Mouse (Mus musculus) testis, adult 2 months (tissue): ENCODE measurements around the gene Phykpl. TPM values are rescaled to one million over a fixed set of nuclear protein-coding genes. Genes with fewer than 3 reads are reported as not detected.
A peak's percentile ranks its signal among the peaks of the same experiment; 100 is the strongest.

Experiments used
- H3K27ac ChIP-seq: fragments of 200-500 bp; 2 replicates; pipeline ENCODE4 v1.5.1; 2012; ENCODE audit warnings: low read depth, low read length; ENCODE audit not compliant: control insufficient read depth, insufficient read depth
- H3K27me3 ChIP-seq: fragments of 200-500 bp; 2 replicates; pipeline ENCODE4 v1.6.1; 2012; ENCODE audit warnings: mild to moderate bottlenecking, low read length, moderate library complexity; ENCODE audit not compliant: control insufficient read depth, insufficient read depth
- H3K36me3 ChIP-seq: fragments of 200-500 bp; 2 replicates; pipeline ENCODE4 v1.6.1; 2012; ENCODE audit warnings: mild to moderate bottlenecking, low read length; ENCODE audit not compliant: control insufficient read depth, insufficient read depth
- H3K4me1 ChIP-seq: fragments of 200-500 bp; 2 replicates; pipeline ENCODE4 v1.6.1; 2012; ENCODE audit warnings: low read length; ENCODE audit not compliant: control insufficient read depth, insufficient read depth
- H3K4me3 ChIP-seq: fragments of 200-500 bp; 2 replicates; pipeline ENCODE4 v1.5.1; 2012; ENCODE audit warnings: low read depth, mild to moderate bottlenecking, low read length, moderate library complexity, mixed read lengths; ENCODE audit not compliant: control insufficient read depth
- CTCF ChIP-seq: fragments of 200-500 bp; IDR thresholded peaks from 2 replicates; pipeline ENCODE4 v1.5.1; 2012; ENCODE audit warnings: low read depth, mild to moderate bottlenecking, inconsistent platforms, low read length, moderate library complexity; ENCODE audit not compliant: control insufficient read depth, insufficient read depth, insufficient replicate concordance
- POLR2A ChIP-seq: fragments of 200-500 bp; IDR thresholded peaks from 2 replicates; pipeline ENCODE4 v1.6.1; 2012; ENCODE audit warnings: low read depth, mild to moderate bottlenecking, inconsistent platforms, low read length, moderate library complexity; ENCODE audit not compliant: control insufficient read depth
- polyA plus RNA-seq: library from polyadenylated mRNA; depleted of rRNA; stranded (reverse); fragments of >200 nt; gene quantifications from 2 replicates; pipeline ENCODE4 v1.2.3, GENCODE M21; 2012

Phykpl gene
- polyA plus RNA-seq, 1 experiment: 7.3 TPM

DNA sequence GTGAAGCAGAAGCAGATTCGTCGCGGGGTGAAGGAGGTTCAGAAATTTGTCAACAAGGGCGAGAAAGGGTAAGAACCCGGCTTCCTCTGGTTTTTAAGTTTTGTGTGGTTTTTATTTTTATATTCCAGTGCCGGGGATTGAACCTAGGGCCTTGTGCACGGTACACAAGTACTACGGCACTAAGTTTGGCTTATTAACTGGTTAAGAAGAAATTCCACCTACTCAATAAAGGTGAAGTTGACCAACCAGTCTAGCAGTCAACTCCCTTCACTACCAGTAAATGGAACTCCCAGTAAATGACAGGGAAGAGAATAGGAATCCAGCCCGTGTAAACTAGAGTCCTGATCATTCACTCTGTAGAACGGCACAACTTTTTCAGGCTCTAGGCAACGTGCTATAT is 35.5 kb downstream of the Phykpl start:
- TF ChIP-seq CTCF (no peak), POLR2A (no peak)
- Histone ChIP-seq H3K27ac (peak overlapping the region; percentile 83), H3K36me3 (no peaks in the 10 kb centered on the region; the same call in 1 of the 2 replicates), H3K27me3 (no peaks in the 10 kb centered on the region), H3K4me3 (peak overlapping the region; percentile 97), H3K4me1 (peaks cover 7% of the 10 kb centered on the region)

GRCm38 (mm10) chr11:51621776-51622175 is 37.2 kb downstream of the Phykpl start:
- Histone ChIP-seq H3K36me3 (no peaks in the 10 kb centered on the region; the same call in 1 of the 2 replicates), H3K4me3 (no peak overlapping the region), H3K4me1 (peaks cover 3% of the 10 kb centered on the region), H3K27ac (no peak overlapping the region), H3K27me3 (no peaks in the 10 kb centered on the region)
- TF ChIP-seq CTCF (no peak), POLR2A (no peak)

DNA sequence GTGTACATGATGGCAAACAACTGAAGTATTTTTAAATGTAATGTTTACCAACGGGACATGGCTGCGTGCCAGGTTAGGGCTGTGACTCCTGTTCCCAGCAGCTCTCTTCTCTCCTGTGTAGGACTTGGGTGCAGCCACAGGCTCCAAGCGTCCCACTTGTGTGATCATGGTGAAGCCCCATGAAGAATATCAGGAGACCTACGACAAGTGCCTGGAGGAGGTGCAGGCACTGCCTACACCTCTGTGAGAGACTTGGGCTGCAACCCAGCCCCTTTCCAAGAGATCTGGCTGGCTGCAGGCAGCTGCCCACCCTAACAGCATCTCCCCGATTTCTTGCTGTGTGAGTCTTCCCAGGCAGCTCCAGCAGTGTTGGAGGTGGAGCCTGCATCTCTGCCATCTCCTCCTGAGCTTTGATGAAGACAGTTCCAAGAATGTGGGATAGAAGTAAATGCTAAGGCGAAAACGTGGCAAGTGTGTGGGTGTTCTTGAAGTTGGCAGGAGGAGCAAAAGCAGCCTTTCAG is 38.5 kb downstream of the Phykpl start:
- Histone ChIP-seq H3K27me3 (no peaks in the 10 kb centered on the region), H3K4me3 (no peak overlapping the region), H3K27ac (no peak overlapping the region), H3K36me3 (no peaks in the 10 kb centered on the region; the same call in 1 of the 2 replicates), H3K4me1 (peaks cover 3% of the 10 kb centered on the region)
- TF ChIP-seq CTCF (no peak), POLR2A (no peak)

GRCm38 (mm10) chr11:51625187-51625820 is 40.7 kb downstream of the Phykpl start:
- Histone ChIP-seq H3K4me3 (no peak overlapping the region), H3K36me3 (no peaks in the 10 kb centered on the region; the same call in 1 of the 2 replicates), H3K4me1 (no peaks in the 10 kb centered on the region), H3K27me3 (no peaks in the 10 kb centered on the region), H3K27ac (no peak overlapping the region)
- no peak for TF ChIP-seq POLR2A
- TF ChIP-seq CTCF: no peak

DNA sequence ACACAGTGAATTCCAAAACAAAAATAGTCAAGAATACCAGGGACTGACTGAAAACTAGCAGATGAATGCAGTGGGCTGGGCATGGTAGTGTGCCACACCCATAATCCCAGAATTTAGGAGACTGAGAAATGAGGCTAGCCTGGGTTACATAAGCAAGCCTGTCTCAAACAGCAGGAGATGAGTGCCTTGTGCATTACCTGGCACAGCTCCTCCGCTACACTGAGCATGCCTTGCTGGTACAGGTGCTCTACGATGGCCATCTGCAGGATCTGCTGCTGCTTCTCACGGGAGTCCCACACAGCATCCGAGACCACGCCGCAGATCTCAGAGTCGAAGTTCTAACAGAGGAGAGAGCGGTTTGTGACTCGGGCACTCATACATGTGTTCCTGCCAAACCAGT is 42.9 kb downstream of the Phykpl start:
- no peaks in the 10 kb centered on the region for H3K27me3 ChIP-seq
- no peak overlapping the region for H3K4me3 ChIP-seq
- TF ChIP-seq POLR2A (no peak), CTCF (no peak)
- H3K27ac ChIP-seq: no peak overlapping the region
- no peaks in the 10 kb centered on the region; the same call in none of the 2 replicates for H3K36me3 ChIP-seq
- peaks cover 3% of the 10 kb centered on the region; the same call in 1 of the 2 replicates for H3K4me1 ChIP-seq

- H3K27me3 ChIP-seq: no peaks in the 10 kb centered on the region
- H3K4me1 ChIP-seq: peaks cover 3% of the 10 kb centered on the region; the same call in 1 of the 2 replicates
- no peak overlapping the region for H3K4me3 ChIP-seq
- TF ChIP-seq POLR2A (no peak), CTCF (no peak)
- no peak overlapping the region for H3K27ac ChIP-seq
- no peaks in the 10 kb centered on the region; the same call in none of the 2 replicates for H3K36me3 ChIP-seq
These were observed 43.4 kb downstream of the Phykpl start for GRCm38 (mm10) chr11:51627907-51628306.

- Histone ChIP-seq H3K27ac (no peak overlapping the region), H3K4me3 (no peak overlapping the region), H3K4me1 (peaks cover 6% of the 10 kb centered on the region), H3K36me3 (no peaks in the 10 kb centered on the region; the same call in none of the 2 replicates), H3K27me3 (no peaks in the 10 kb centered on the region)
- TF ChIP-seq POLR2A (no peak), CTCF (no peak)
These were observed 45.2 kb downstream of the Phykpl start for GRCm38 (mm10) chr11:51629651-51630314.
